Mouse (Mus musculus) E14TG2a.4 (cell line): Measurements from ENCODE around the gene Fat2.

Source experiments
- CTCF ChIP-seq: conservative IDR thresholded peaks from 2 replicates; pipeline ENCODE4 v1.5.1; 2014; ENCODE audit warnings: low read length
- NANOG ChIP-seq: IDR thresholded peaks from 2 replicates; pipeline ENCODE4 v1.6.1; 2014; ENCODE audit warnings: borderline replicate concordance, low read length, mixed read lengths
- POU5F1 ChIP-seq: IDR thresholded peaks from 2 replicates; pipeline ENCODE4 v1.6.1; 2014; ENCODE audit warnings: low read length, borderline replicate concordance

DNA sequence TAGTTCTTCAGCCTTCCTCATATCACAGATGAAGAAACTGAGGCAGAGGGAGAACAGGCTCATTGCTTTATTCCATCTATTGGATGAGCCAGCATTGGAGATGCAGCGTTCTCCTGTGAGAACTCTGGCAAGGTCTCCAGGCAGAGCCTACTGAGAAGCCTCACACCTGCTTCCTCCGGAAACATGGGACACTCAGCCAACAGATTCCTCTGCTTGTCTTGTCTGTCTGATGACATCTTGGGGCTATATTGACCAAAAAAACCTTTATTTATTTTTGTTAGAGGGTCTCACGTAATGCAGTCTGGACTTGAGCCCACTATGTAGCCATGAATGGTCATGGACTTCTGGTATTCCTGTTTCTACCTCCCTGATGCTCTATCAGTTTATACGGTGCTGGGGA is 1.8 kb downstream of the Fat2 start:
- TF ChIP-seq CTCF = no peak
- no peak for TF ChIP-seq NANOG
- no peak for TF ChIP-seq POU5F1
